Mouse (Mus musculus) left cerebral cortex, postnatal 25 days (tissue): ENCODE measurements at regions not wholly inside any gene's neighbourhood (a gene's known extent, or its start where the extent isn't known, plus 50 kb on each side); places are given as distances from the start of the nearest gene placed in this dataset.

ENCODE experiments used
- DNase-seq, 2 experiments: peaks; one replicate each; pipeline ENCODE4 v3.0.0; 2022; ENCODE audit warnings: low spot score in 2 of 2, mixed read lengths in 1 of 2
- intact Hi-C: fragments of 180-260 bp; cut with DNase I; formaldehyde crosslinking; loops from one replicate; pipeline ENCODE4 v1.15.1; 2025

GRCm38 (mm10) chr19:54391406-54391805 lies 347.5 kb downstream of the Adra2a start:
- DNase-seq: no peak
- intact Hi-C loops: no loop called here

- DNase-seq: no peak
- intact Hi-C loops: no loop called here
These were observed 355.7 kb downstream of the Adra2a start for GRCm38 (mm10) chr19:54399651-54400050.

- intact Hi-C loops: no loop called here
- no peak for DNase-seq
These were observed 364.0 kb downstream of the Adra2a start for GRCm38 (mm10) chr19:54407904-54408303.

- DNase-seq: no peak
- intact Hi-C loops: no loop called here
These were observed 385.1 kb downstream of the Adra2a start for GRCm38 (mm10) chr19:54429062-54429461.

GRCm38 (mm10) chr19:54440713-54441112 lies 396.8 kb downstream of the Adra2a start:
- no peak for DNase-seq
- intact Hi-C loops: no loop called here

GRCm38 (mm10) chr19:54460426-54461170 lies 416.6 kb downstream of the Adra2a start:
- intact Hi-C loops: no loop called here
- DNase-seq: no peak

- intact Hi-C loops: no loop called here
These were observed 418.5 kb downstream of the Adra2a start for GRCm38 (mm10) chr19:54462480-54462879.

GRCm38 (mm10) chr19:54470034-54470433 lies 426.1 kb downstream of the Adra2a start:
- DNase-seq: peak; percentile 18 to 35
- intact Hi-C loops: no loop called here

More at GRCm38 (mm10) chr19:54462480-54462879, 418.5 kb downstream of the Adra2a start:
- DNase-seq: no peak

GRCm38 (mm10) chr19:54498066-54498465 lies 454.1 kb downstream of the Adra2a start:
- DNase-seq: peak; percentile 9 to 73
- intact Hi-C loops: no loop called here

- intact Hi-C loops: loop anchor here (1.0 to 10.0 kb wide), 2 partner anchors 490 to 521 kb away; partner anchors contain the start of gene Adra2a
- peak in 1 of 2 experiments; percentile 35 for DNase-seq
These were observed 489.9 kb downstream of the Adra2a start for GRCm38 (mm10) chr19:54533858-54534257.

- intact Hi-C loops: no loop called here
- no peak for DNase-seq
These were observed 511.4 kb downstream of the Adra2a start for GRCm38 (mm10) chr19:54555351-54555750.

- DNase-seq: no peak
- intact Hi-C loops: no loop called here
These were observed 514.0 kb downstream of the Adra2a start for GRCm38 (mm10) chr19:54557984-54558383.

GRCm38 (mm10) chr19:54583574-54583973 lies 539.6 kb downstream of the Adra2a start:
- intact Hi-C loops: no loop called here
- peak in 1 of 2 experiments; percentile 61 for DNase-seq

GRCm38 (mm10) chr19:54584687-54585237 lies 540.8 kb downstream of the Adra2a start:
- DNase-seq: no peak
- intact Hi-C loops: no loop called here

GRCm38 (mm10) chr19:54585326-54585725 lies 541.4 kb downstream of the Adra2a start:
- intact Hi-C loops: no loop called here
- DNase-seq: no peak

- DNase-seq: no peak
- intact Hi-C loops: no loop called here
These were observed 523.7 kb downstream of the Gpam start for GRCm38 (mm10) chr19:54603345-54603744.

GRCm38 (mm10) chr19:54605346-54605745 lies 521.7 kb downstream of the Gpam start:
- intact Hi-C loops: no loop called here
- no peak for DNase-seq

- intact Hi-C loops: no loop called here
- DNase-seq: peak in 1 of 2 experiments; percentile 24
These were observed 510.1 kb downstream of the Gpam start for GRCm38 (mm10) chr19:54616924-54617323.
